Mouse (Mus musculus) stomach, embryonic 16.5 days (tissue): ENCODE measurements around the gene Uqcrc1. TPM values are rescaled to one million over a fixed set of nuclear protein-coding genes. Genes with fewer than 3 reads are reported as not detected.

ENCODE experiments used
- ATAC-seq: fragments of 200-750 bp; cut with Nextera tagmentation; 2 replicates; pipeline ENCODE4 v1.8.0; 2017; ENCODE audit warnings: moderate number of reproducible peaks, moderate TSS enrichment; ENCODE audit not compliant: insufficient read depth, low FRiP score
- H3K27ac ChIP-seq: fragments of 300-500 bp; sonication (generic); 2 replicates; pipeline ENCODE4 v1.5.1; 2014; ENCODE audit warnings: low read length
- H3K27me3 ChIP-seq: fragments of 300-500 bp; sonication (generic); 2 replicates; pipeline ENCODE4 v1.6.1; 2014; ENCODE audit warnings: low read length, control low read depth, mixed read lengths; ENCODE audit not compliant: control insufficient read depth, insufficient read depth
- H3K36me3 ChIP-seq: fragments of 300-500 bp; sonication (generic); 2 replicates; pipeline ENCODE4 v1.6.1; 2014; ENCODE audit warnings: low read length; ENCODE audit not compliant: control insufficient read depth, insufficient read depth
- H3K4me1 ChIP-seq: fragments of 300-500 bp; sonication (generic); 2 replicates; pipeline ENCODE4 v1.6.1; 2014; ENCODE audit warnings: low read length, control low read depth, mixed read lengths; ENCODE audit not compliant: control insufficient read depth, insufficient read depth
- H3K4me2 ChIP-seq: fragments of 300-500 bp; sonication (generic); 2 replicates; pipeline ENCODE4 v1.6.1; 2014; ENCODE audit warnings: low read depth, low read length, mixed read lengths
- H3K4me3 ChIP-seq: fragments of 300-500 bp; sonication (generic); replicated peaks from 2 replicates; pipeline ENCODE4 v1.5.1; 2014; ENCODE audit warnings: mild to moderate bottlenecking, low read length
- H3K9ac ChIP-seq: fragments of 300-500 bp; sonication (generic); 2 replicates; pipeline ENCODE4 v1.6.1; 2014; ENCODE audit warnings: low read length
- H3K9me3 ChIP-seq: fragments of 300-500 bp; sonication (generic); replicated peaks from 2 replicates; pipeline ENCODE4 v1.6.1; 2016; ENCODE audit warnings: low read length, control low read depth; ENCODE audit not compliant: control insufficient read depth
- WGBS: fragments of 180-500 bp; shearing (Covaris S2); extraction: QIAGEN DNeasy Blood & Tissue Kit; methylation state at CpG from one replicate; pipeline ENCODE4 v1.1.7; 2014; 5-methylcytosine and 5-hydroxymethylcytosine counted together
- polyA plus RNA-seq: library from polyadenylated mRNA; unstranded; fragments of >200 nt; fragmentation: Nextera tagmentation; extraction: Ambion mirVana; gene quantifications from 2 replicates; pipeline ENCODE4 v1.2.1, GENCODE M21; 2015

Gene Uqcrc1
- polyA plus RNA-seq, 1 experiment from 2014 or later: 482 TPM

DNA sequence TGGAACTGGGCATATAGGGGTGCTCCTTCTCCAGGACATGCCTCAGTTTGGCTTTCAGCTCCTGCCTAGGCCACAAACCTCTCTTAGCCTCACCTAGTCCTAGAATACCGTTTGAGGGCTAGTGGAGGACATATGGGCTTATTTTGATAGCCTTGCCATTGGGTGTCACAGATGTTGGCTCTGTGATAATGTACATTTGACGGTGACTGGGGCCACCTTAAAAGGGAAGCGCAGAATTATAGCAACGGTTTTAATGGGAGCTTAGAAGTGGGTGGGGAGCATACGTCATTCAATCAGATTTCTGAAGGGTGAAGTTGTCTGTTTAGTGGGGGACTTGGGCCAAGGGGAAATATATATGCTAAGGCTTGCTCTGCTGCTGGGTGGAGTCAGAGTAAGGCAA lies 9.2 kb downstream of the Uqcrc1 start:
- Histone ChIP-seq H3K4me3 (no peak overlapping the region), H3K36me3 (peaks cover 43% of the 10 kb centered on the region), H3K4me1 (peaks cover 16% of the 10 kb centered on the region), H3K27me3 (no peaks in the 10 kb centered on the region), H3K27ac (peak overlapping the region; percentile 49), H3K9me3 (no peaks in the 10 kb centered on the region), H3K9ac (no peak overlapping the region), H3K4me2 (no peak overlapping the region)
- WGBS: 83% methylated on average over 5 of the region's 5 CpGs
- ATAC-seq: no peak

DNA sequence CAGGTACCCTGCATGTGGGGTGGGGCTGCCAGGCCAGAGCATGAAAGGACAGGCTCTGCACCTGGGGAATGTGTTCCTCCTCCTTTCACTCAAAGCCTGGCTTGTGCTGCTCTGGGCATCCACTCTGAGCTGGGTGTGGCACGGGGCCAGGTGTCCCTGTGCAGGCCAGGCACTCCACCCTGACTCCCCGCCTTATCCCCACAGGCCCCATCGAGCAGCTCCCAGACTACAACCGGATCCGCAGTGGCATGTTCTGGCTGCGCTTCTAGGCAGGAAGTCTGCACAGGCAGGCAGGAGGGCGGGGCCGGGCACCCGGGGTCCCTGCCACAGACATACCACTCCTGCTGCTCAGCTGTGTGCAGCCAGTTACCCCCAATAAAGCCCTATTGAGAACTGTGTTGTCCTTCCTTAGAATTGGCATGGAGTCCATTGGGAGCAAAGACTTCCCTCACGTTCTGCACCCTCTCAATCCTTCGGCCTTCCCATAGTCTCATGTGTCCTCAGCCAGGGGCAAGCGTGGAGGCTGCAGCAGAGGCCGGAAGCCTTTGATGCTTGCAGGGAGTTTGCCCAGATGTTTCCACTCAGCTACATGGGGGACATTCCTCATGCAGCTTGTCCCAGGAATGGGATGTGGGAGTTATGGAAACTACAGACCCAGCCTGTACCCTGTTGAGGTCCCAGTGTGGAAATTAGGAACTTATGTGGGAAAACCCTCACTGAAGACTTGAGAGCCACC lies 13.0 kb downstream of the Uqcrc1 start:
- H3K9ac ChIP-seq: no peak overlapping the region; the same call in 1 of the 2 replicates
- H3K27me3 ChIP-seq: no peaks in the 10 kb centered on the region
- no peaks in the 10 kb centered on the region for H3K9me3 ChIP-seq
- H3K4me3 ChIP-seq: no peak overlapping the region
- peaks cover 37% of the 10 kb centered on the region for H3K36me3 ChIP-seq
- ATAC-seq: peak; percentile 81
- peak overlapping the region; percentile 5; the same call in 1 of the 2 replicates for H3K4me2 ChIP-seq
- H3K27ac ChIP-seq: peak overlapping the region; percentile 95
- 57% methylated on average over 13 of the region's 13 CpGs for WGBS
- H3K4me1 ChIP-seq: peaks cover 21% of the 10 kb centered on the region

DNA sequence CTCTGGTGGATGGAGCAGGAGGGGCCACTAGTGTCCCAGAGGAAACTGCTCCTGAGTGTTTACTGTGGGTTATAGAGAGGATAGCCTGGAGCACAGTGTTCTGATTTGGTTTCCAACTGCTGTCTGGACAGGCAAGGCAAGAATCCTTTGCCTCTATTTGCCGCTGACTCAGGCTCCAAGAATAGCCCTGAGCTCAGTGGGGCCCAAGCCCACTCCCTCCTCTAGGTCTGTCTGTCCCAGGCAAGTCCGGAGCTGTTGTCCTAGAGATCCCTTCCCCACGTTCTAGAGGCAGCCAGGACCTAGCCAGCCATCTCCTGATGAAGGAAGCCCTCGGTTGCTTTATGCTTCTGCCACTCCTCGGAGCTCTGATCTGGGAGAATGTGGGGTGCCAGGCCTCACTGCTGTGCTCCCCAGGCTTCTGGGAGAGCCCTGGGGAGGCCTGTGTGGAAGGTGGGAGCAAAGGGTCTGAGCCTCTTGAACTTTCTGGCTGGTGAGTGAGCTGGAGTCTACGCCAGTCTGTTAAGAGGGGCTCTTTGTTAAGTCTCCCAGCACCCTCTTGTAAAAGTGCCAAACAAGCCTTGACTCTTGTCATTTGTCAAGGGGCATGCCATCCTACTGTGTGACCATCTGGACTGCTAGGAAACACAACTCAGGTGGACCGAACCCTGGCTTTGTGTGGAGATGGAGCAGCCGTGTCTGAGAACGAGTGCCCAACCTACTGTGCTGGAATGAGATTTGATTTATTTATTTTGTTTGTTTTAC lies 13.7 kb downstream of the Uqcrc1 start:
- H3K27ac ChIP-seq: peak overlapping the region; percentile 95
- H3K36me3 ChIP-seq: peaks cover 34% of the 10 kb centered on the region
- no peaks in the 10 kb centered on the region for H3K27me3 ChIP-seq
- H3K9me3 ChIP-seq: no peaks in the 10 kb centered on the region
- 79% methylated on average over 9 of the region's 9 CpGs for WGBS
- ATAC-seq: peak; percentile 14; the same call in 1 of the 2 replicates
- no peak overlapping the region for H3K4me2 ChIP-seq
- H3K4me1 ChIP-seq: peaks cover 21% of the 10 kb centered on the region
- H3K9ac ChIP-seq: no peak overlapping the region; the same call in 1 of the 2 replicates
- H3K4me3 ChIP-seq: no peak overlapping the region

DNA sequence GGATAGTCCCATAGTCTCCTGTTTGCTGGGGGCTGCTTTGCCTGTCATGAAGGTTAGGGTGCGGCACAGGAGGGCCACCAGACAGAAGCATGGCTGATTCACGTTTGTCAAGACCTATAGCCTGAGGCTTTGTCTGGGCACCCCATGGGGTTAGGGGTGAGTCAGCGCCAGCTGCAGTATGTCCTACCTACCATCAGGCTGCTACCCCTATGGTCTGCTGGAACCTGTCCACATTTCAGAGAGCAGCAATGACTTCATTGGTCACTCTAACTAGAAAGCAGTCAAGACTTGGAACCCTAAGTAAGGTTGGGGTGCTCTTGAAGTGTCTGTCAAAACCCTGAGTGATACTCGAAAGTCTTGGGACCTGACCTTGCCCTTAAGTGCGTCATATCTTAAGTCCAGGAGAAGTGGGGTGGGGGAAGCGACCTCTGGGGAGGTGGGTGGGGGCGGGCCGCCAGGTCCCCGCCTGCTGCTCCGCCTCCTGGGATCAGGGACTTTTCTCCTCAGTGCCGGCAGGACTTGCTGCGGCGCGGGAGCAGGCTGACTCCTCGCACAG lies 16.7 kb downstream of the Uqcrc1 start, which contains the start of gene Col7a1:
Gene Col7a1, plus strand, starts transcription at position 506 of the 556 bp plus-strand sequence.
- 10% methylated on average over 15 of the region's 15 CpGs for WGBS
- H3K9me3 ChIP-seq: no peaks in the 10 kb centered on the region
- no peaks in the 10 kb centered on the region for H3K27me3 ChIP-seq
- H3K4me1 ChIP-seq: peaks cover 21% of the 10 kb centered on the region
- H3K9ac ChIP-seq: peak within 1 kb of the TSS; percentile 54
- H3K36me3 ChIP-seq: peaks cover 12% of the 10 kb centered on the region
- H3K27ac ChIP-seq: no peak within 1 kb of the TSS
- H3K4me3 ChIP-seq: peak within 1 kb of the TSS; percentile 37
- peak within 1 kb of the TSS; percentile 41 for H3K4me2 ChIP-seq
- no peak for ATAC-seq

DNA sequence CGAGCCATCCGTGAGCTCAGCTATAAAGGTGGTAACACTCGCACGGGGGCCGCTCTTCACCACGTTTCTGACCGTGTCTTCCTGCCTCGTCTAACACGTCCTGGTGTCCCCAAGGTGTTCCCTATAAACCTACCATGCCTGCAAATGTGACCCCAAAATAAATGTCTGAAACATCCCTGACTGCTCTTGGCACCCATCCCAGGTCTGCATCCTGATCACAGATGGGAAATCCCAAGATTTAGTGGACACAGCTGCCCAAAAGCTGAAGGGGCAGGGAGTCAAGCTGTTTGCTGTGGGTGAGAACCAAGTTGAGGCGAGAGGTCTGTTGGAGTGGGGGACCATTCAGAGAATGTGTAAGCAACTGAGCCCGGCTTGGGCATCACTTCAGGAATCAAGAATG lies 18.8 kb downstream of the Uqcrc1 start:
- Histone ChIP-seq H3K4me2 (no peak overlapping the region), H3K36me3 (peaks cover 4% of the 10 kb centered on the region; the same call in 1 of the 2 replicates), H3K27ac (no peak overlapping the region), H3K27me3 (no peaks in the 10 kb centered on the region), H3K4me1 (peaks cover 7% of the 10 kb centered on the region; the same call in 1 of the 2 replicates), H3K9ac (no peak overlapping the region), H3K9me3 (no peaks in the 10 kb centered on the region), H3K4me3 (no peak overlapping the region)
- ATAC-seq: no peak
- 79% methylated on average over 11 of the region's 11 CpGs for WGBS

DNA sequence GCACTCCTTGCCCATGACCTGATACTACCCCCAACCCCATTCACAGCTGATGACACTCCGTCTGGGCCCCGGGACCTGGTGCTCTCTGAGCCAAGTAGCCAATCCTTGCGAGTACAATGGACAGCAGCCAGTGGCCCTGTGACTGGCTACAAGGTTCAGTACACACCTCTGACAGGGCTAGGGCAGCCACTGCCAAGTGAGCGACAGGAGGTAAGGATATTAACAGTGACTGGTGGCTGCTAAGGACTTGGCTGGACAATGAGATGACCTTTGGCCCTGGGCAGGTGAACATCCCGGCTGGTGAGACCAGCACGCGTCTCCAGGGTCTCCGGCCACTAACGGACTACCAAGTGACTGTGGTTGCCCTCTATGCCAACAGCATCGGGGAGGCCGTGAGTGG lies 19.4 kb downstream of the Uqcrc1 start:
- H3K4me2 ChIP-seq: no peak overlapping the region
- H3K9ac ChIP-seq: no peak overlapping the region
- H3K9me3 ChIP-seq: no peaks in the 10 kb centered on the region
- no peak overlapping the region for H3K27ac ChIP-seq
- no peak overlapping the region for H3K4me3 ChIP-seq
- peaks cover 5% of the 10 kb centered on the region; the same call in 1 of the 2 replicates for H3K4me1 ChIP-seq
- no peak for ATAC-seq
- H3K36me3 ChIP-seq: no peaks in the 10 kb centered on the region
- WGBS: 83% methylated on average over 11 of the region's 11 CpGs
- H3K27me3 ChIP-seq: no peaks in the 10 kb centered on the region

DNA sequence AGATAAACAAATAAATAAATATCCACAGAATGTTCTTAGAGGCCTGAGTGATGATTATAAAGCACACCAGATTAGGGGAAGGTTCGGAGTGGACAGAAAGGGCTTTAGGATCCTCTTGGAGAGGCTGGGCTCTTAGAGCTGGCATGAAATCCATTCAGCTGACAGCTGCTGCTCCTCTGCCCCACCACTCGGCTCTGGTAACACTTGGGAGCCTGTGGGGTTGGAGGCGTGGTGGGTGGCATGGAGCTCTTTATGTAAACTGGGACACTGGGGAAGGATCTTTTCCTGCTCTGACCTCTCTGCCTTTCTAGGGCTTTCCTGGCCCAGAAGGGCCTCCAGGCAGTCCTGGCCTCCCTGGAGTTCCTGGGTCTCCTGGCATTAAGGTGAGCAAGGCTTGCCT lies 27.1 kb downstream of the Uqcrc1 start:
- Histone ChIP-seq H3K9ac (no peak overlapping the region), H3K4me2 (no peak overlapping the region), H3K27me3 (no peaks in the 10 kb centered on the region), H3K9me3 (no peaks in the 10 kb centered on the region), H3K4me3 (no peak overlapping the region), H3K36me3 (no peaks in the 10 kb centered on the region), H3K27ac (no peak overlapping the region), H3K4me1 (no peaks in the 10 kb centered on the region)
- ATAC-seq: no peak
- 68% methylated on average over 3 of the region's 3 CpGs for WGBS

DNA sequence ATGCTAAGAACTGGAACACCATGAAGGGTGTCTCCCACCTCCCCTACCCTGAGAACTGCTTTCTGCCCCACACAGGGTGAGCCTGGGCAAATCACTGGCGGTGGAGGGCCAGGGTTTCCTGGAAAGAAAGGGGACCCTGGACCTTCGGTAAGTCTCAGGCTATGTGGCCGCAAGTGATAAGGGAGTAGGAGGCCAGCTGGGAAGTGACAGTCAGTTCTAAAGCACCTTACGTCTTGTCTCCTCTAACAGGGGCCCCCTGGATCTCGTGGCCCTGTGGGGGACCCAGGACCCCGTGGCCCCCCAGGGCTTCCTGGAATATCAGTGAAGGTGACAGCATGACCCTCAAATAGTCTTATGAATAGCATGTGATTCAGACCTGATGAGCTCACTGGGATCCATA lies 27.9 kb downstream of the Uqcrc1 start:
- Histone ChIP-seq H3K36me3 (no peaks in the 10 kb centered on the region), H3K4me2 (no peak overlapping the region), H3K27ac (no peak overlapping the region), H3K27me3 (no peaks in the 10 kb centered on the region), H3K4me1 (no peaks in the 10 kb centered on the region), H3K4me3 (no peak overlapping the region), H3K9me3 (no peaks in the 10 kb centered on the region), H3K9ac (no peak overlapping the region)
- ATAC-seq: no peak
- WGBS: 70% methylated on average over 6 of the region's 6 CpGs

DNA sequence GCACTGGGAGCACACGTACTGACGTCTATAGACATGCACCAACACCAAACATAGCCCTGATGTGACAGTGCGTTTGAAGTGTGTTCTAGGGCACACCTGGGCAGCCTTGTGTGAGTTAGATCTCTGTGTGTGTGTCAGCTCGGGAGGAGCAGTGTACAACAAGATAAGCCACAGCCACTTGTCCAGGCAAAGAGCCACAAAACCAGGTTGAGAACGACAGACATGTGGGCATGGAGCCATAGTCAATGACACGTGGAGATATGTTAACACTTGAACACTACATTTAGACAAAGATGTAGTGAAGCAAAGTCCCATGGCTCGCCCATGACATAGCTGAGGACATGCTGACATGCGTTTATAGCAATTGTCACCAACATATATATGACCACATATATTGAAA lies 34.2 kb downstream of the Uqcrc1 start:
- Histone ChIP-seq H3K4me1 (no peaks in the 10 kb centered on the region), H3K4me2 (no peak overlapping the region), H3K27ac (no peak overlapping the region), H3K36me3 (no peaks in the 10 kb centered on the region), H3K9me3 (no peaks in the 10 kb centered on the region), H3K27me3 (no peaks in the 10 kb centered on the region), H3K4me3 (no peak overlapping the region), H3K9ac (no peak overlapping the region)
- ATAC-seq: no peak
- WGBS: 73% methylated on average over 8 of the region's 8 CpGs
